Mouse (Mus musculus): ENCODE results near the gene Smco3. TPM values are rescaled to one million over a fixed set of nuclear protein-coding genes. Genes with fewer than 3 reads are reported as not detected.

Smco3 gene
- polyA plus RNA-seq, 1 experiment: 4.2 TPM

GRCm38 (mm10) chr6:136847790-136848189 is 12.5 kb upstream of the Smco3 start:
- peak in 1 of 2 experiments; percentile 56 for DNase-seq (ENCODE audit: extremely low spot score in 1 of 2, low spot score in 1 of 2)

DNA sequence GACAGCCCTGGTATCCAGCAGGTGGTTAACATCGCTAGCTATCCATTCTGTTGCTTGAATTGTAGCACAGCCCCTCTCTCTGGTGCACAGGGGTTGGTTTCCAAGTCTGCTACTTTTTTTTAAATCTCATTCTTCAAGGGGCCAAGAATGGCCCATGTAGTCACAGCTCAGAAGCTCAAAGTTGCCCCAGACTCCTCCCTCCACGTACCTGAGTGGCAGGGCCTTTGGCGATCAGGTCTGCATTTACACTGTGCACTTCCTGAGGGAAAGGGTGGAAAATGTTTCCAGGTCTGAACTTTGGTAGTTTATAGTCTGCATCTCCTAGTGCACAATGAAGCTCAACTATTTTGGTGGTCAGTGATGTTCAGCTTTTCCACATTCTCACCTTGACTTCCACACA is 12.0 kb upstream of the Smco3 start:
- no peak for DNase-seq (ENCODE audit: extremely low spot score in 1 of 2, low spot score in 1 of 2)

DNA sequence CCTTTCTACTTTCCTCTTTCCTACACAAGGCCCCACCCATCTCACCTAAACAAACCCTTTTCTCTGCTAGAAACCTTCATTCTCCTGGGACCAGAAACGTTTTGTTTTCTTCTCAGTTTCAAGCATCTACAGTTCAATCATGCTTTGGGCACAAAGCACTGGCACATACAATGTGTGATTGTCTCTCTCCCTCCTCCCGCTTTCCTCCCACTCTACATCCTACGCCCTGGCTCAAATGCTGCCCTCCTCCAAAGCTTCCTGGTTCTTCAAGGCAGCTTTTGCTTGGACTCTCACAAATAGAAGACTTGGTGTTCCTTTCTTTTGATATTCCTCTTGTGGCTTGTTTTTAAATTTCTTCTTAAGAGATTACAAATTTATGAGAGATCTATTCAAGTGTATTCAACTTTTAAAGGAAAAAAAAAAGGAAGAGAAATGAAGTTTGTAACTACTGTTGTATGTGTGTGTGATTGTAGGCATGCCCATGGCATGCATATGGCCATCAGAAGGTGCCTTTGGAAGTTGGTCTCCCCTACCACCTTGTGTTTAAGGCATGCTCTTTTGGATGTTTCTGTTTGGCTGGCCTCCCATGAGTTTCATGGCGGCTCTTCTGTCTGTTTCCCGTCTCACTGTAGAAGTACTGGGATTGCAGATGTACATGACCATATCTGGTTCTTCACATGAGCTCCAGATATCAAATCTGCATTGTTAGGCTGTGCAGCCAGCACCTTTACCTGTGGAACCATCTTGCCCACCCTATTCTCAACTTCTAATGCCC is 10.6 kb upstream of the Smco3 start:
- peak in 1 of 2 experiments; percentile 20 for DNase-seq (ENCODE audit: extremely low spot score in 1 of 2, low spot score in 1 of 2)

DNA sequence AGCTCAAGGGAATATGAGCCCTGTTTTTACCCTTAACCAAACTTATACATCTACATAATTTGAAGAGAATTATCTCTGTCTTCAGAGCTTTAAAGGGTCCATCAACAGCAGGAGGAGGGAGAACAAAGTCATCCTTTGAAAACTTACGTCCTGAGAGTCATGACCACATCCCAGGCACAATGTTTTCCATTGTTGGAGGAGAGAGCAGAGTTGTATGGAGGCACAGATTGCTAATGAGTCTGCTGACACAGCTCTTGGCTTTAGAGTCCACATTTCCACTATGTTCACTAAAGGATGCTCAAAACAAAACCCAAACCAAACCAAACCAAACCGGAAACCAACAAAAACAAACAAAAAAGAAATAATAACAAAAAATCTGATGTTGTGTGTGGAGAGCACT is 9.7 kb upstream of the Smco3 start:
- no peak for DNase-seq (ENCODE audit: extremely low spot score in 1 of 2, low spot score in 1 of 2)

GRCm38 (mm10) chr6:136837323-136837722 is 2.1 kb upstream of the Smco3 start:
- no peak for DNase-seq (ENCODE audit: extremely low spot score in 1 of 2, low spot score in 1 of 2)

- DNase-seq (ENCODE audit: extremely low spot score in 1 of 2, low spot score in 1 of 2): no peak
Observed at GRCm38 (mm10) chr6:136831712-136832111, 3.5 kb downstream of the Smco3 start.

- no peak for DNase-seq (ENCODE audit: extremely low spot score in 1 of 2, low spot score in 1 of 2)
Observed at GRCm38 (mm10) chr6:136828681-136829080, 6.6 kb downstream of the Smco3 start.

DNA sequence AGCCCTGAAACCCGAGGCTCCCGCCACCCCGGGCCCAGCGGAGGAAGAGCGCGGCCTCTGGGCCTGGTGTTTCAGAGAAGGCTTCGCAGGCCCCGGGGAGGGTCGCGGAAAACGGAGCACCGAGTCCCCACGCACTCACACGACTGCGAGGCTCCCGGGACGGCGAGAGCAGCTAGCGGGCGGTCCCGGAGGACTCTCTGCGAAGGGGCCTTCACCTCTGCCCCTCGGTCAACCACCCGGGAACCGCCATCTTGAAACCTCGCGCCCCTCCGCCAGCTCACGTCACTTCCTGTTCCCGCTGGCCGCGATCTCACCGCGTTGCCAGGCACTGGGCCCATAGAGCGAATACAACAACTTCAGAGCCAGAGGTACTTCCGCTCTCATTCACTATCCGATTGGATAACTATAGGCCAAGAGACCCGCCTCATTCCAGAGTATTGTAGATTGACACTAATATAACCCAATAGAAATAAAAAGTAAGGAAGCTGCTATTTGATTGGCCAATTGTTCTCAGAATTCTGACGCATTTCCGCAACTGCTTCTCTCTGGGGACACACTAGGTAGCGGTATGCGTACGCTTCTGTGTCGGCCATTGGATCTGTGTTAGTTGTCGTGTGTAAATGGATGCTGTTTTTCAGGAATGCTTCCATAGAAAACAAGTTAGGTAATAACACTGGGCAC is 7.2 kb downstream of the Smco3 start, which contains the start of gene Wbp11:
Wbp11 (minus strand) TSS at position 353 of the 681 bp plus-strand sequence.
- DNase-seq (ENCODE audit: extremely low spot score in 1 of 2, low spot score in 1 of 2): peak; percentile 97 to 98

- no peak for DNase-seq (ENCODE audit: extremely low spot score in 1 of 2, low spot score in 1 of 2)
Observed at GRCm38 (mm10) chr6:136827516-136827880, 7.8 kb downstream of the Smco3 start, which contains the start of gene BC049715. Gene BC049715 (plus strand): TSS chr6:136827626.

- no peak for DNase-seq (ENCODE audit: extremely low spot score in 1 of 2, low spot score in 1 of 2)
Observed at GRCm38 (mm10) chr6:136827116-136827515, 8.1 kb downstream of the Smco3 start.

DNA sequence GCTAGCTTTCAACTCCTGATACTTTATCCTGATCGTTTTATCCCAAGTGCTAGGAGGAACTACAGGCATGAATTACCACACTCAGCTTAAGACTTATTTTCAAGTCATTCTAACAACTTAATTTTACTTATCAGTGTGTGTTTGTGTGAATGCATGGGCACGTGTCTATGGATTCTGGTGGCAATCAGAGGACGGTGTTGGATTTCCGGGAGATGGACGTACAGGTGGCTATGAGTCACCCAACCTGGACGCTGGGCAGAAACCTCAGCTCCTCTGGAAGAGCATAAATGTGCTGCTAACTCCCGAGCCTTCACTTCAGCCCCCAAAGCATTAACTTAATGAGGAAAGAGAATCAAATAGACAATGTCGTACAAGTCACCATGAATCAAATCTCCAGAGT is 10.3 kb downstream of the Smco3 start:
- no peak for DNase-seq (ENCODE audit: extremely low spot score in 1 of 2, low spot score in 1 of 2)

DNA sequence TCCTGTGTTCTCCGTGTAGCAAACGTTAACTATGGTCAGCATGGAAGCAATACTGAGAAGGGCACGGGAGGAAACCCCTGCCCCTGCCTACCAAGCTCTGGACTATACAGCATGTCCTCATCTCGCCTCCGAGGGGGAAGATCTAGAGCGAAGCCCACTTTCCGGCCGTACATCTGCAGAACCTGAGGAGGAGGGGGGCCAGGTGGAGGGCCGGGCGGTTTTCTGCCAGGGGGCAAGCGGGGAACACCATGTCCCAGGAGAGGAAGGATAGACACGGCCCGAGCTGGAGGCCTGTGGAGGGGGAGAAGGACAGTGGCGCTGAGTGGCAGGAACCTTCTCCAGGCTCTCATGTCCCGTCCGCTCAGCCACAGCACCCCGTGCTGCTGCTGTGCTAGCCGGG is 14.2 kb downstream of the Smco3 start:
- no peak for DNase-seq (ENCODE audit: extremely low spot score in 1 of 2, low spot score in 1 of 2)

- no peak for DNase-seq (ENCODE audit: extremely low spot score in 1 of 2, low spot score in 1 of 2)
Observed at GRCm38 (mm10) chr6:136820381-136820780, 14.9 kb downstream of the Smco3 start.

DNA sequence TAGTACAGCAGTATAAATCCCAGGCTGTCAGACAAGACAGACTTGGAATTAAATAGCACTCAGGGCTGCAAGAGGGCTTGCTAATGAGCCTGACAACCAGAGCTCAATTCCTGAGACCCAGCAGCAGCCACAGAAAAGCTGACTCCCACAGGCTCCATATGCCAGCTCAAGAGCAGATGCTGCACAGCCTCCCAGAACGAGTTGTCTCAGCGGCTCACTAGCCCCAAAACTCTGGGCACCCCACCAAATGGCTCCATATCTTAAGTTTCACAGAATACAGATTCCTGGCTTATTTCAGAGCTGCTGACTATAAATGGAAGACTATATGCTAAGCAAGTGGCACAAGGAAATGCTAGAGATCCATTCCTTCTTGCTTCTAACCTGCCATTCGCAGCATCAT is 17.7 kb downstream of the Smco3 start:
- DNase-seq (ENCODE audit: extremely low spot score in 1 of 2, low spot score in 1 of 2): peak; percentile 91

DNA sequence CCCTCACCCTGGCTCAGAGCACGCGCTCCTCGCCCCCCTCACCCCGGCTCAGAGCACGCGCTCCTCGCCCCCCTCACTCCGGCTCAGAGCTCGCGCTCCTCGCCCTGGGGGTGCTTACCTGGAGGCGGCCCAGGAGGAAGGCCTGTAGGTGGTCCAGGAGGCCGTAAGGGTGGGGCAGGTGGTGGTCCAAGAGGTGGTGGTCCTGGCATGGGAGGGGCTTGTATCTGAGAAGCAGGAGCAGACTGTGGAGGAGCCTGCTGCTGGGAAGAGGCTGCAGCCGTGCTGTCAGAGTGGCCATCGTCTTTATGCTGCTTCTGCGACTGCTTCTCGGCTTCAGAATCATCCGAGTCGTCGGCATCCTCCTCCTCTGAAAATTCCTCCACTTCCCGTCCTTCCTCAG is 18.4 kb downstream of the Smco3 start:
- no peak for DNase-seq (ENCODE audit: extremely low spot score in 1 of 2, low spot score in 1 of 2)

DNA sequence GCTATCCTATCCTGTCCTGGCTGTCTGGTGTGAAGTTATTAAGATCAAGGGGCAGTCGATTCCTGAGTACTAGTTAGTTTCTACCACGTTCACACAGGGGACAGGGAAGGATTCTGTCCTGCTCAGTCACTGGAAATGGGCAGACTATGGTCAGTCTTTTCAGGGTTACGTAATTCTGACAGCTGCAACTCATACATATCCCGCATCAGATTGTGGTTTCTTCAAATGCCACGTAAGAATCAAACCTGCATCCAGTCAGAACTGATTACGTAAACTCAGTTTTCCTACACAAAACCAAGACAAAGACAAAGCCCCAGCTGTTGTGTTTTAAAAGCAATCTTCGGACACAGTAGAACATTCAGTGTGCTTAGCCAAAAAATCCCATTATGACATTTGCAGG is 19.9 kb downstream of the Smco3 start:
- DNase-seq (ENCODE audit: extremely low spot score in 1 of 2, low spot score in 1 of 2): no peak

GRCm38 (mm10) chr6:136813117-136813516 is 22.1 kb downstream of the Smco3 start:
- DNase-seq (ENCODE audit: extremely low spot score in 1 of 2, low spot score in 1 of 2): peak in 1 of 2 experiments; percentile 54

GRCm38 (mm10) chr6:136811196-136811595 is 24.1 kb downstream of the Smco3 start:
- no peak for DNase-seq (ENCODE audit: extremely low spot score in 1 of 2, low spot score in 1 of 2)

GRCm38 (mm10) chr6:136809673-136810072 is 25.6 kb downstream of the Smco3 start:
- DNase-seq (ENCODE audit: extremely low spot score in 1 of 2, low spot score in 1 of 2): no peak

DNA sequence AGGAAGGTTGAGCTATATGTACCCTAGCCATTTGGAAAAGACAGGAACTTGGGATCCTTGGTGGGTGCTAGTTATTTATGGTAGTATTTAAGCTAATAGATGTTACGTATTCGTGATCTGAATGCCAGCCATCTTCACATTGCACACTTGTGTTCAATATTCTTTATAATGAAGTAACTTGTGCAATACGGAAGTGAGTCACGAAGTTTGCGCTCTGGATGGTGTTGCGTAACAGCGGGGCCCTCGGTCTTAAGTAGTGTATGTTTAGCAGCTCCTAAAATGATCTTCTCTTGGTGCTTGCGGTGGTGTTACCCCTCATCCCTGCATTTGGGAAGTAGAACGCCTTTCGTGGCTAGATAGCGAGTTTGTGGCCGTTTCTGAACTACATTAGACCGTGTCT is 26.2 kb downstream of the Smco3 start:
- DNase-seq (ENCODE audit: extremely low spot score in 1 of 2, low spot score in 1 of 2): peak in 1 of 2 experiments; percentile 57

- peak in 1 of 2 experiments; percentile 54 for DNase-seq (ENCODE audit: extremely low spot score in 1 of 2, low spot score in 1 of 2)
Observed at GRCm38 (mm10) chr6:136808631-136809046, 26.6 kb downstream of the Smco3 start.

DNA sequence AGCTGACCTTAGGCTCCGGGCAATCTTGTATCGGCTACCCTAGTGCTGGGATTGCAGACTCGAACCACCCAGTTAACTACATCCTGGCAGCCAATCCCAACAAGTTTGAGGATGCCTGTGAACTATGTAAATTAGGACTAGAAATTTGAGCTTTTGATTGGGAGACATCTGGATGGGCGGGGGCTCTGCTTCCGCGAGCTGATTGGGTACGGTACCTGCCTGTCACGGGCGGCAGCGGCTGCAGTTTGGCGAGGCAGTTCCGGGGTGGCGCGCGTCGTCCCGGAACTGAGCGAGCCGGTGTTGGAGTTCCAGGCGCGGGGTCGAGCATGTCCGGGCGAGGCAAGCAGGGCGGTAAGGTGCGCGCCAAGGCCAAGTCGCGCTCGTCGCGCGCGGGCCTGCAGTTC is 27.2 kb downstream of the Smco3 start, which contains the start of gene H2afj:
H2afj (plus strand) TSS at position 231 of the 404 bp plus-strand sequence.
- peak; percentile 96 to 99 for DNase-seq (ENCODE audit: extremely low spot score in 1 of 2, low spot score in 1 of 2)

All from frontal cortex, adult 2 months (tissue).